Mouse (Mus musculus): ENCODE results near the gene Agpat3.
"Not testable (repeated sequence)": the region's sequence is repeated elsewhere in the genome, so short reads cannot be mapped to it uniquely, and the experiment has no call there.

The Agpat3 gene

GRCm38 (mm10) chr10:78361951-78362350 lies 9.7 kb upstream of the Agpat3 start:
- DNase-seq (ENCODE audit: low spot score in 2 of 2), result no peak

DNA sequence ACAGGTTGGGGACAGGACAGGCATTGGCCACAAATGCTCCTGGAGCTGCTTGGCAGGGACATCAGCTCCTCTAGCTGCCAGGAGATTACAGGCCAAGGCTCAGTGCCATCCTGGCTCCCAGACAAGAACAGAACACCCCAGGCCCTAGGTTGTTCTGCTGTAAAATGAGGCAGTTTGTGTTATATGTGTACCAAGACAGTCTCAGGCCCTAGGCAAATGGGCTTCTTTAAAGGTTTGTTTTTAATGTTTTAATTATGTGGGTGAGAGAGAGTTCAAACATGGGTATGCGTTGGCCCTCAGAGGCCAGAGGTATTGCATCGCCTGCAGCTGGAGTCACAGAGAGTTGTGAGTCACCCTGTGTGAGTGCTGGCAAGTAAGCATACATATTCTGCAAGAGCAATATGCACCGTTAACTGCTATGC lies 8.0 kb upstream of the Agpat3 start:
- DNase-seq (ENCODE audit: low spot score in 2 of 2), result no peak

DNA sequence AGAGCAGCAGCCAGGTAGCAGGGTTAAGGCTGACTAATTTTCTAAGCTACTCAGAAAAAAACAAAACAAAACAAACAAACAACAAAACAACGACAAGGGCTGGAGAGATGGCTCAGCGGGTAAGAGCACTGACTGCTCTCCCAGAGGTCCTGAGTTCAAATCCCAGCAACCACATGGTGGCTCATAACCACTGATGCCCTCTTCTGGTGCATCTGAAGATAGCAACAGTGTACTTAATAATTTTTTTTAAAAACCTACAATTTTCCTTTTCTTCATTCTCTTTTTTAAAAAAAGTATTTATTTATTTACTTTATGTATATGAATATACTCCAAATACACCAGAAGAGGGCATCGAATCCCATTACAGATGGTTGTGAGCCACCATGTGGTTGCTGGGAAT lies 6.7 kb upstream of the Agpat3 start:
- DNase-seq (ENCODE audit: low spot score in 2 of 2), result not testable (repeated sequence)

DNA sequence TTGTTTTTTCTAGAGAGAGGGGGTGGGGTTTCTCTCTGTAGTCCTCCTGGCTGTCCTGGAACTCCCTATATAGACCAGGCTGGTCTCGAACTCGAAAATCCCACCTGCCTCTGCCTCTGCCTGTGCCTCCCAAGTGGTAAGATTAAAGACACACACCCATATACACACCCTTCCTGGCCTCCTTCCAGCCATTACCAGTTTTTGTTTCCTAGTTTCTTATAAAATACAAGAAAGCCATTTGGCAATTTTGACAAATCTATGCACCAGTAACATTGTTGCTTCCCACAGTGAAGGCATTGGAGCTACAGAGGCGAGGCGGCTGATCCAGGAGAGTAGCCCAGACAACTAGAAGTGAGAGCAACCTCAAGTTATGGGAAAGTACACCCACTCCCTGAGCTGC lies 6.0 kb upstream of the Agpat3 start:
- no peak for DNase-seq (ENCODE audit: low spot score in 2 of 2)

GRCm38 (mm10) chr10:78357742-78358141 lies 5.5 kb upstream of the Agpat3 start:
- DNase-seq (ENCODE audit: low spot score in 2 of 2), result no peak

- no peak for DNase-seq (ENCODE audit: low spot score in 2 of 2)
Observed at GRCm38 (mm10) chr10:78355931-78356593, 3.8 kb upstream of the Agpat3 start.

- DNase-seq (ENCODE audit: low spot score in 2 of 2), result no peak
Observed at GRCm38 (mm10) chr10:78353196-78353595, 907 bp upstream of the Agpat3 start.

DNA sequence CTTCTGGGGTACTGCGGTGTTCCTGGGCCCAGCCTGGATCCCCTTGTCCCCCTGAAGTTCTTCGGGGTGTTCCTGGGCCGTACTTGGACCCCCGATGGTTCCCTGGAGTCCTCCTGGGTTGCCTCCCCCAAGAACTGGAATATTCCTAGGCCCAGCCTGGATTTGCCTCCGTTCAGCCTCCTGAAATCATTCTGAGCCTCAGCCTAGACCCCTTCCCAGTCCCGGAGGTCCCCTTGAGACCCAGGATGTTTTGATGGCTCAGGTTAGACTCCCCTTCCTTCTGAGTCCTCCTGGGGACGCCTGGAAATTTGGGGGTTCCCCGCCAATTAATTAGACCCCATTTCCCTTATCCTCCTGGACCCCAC lies 359 bp upstream of the Agpat3 start:
- no peak for DNase-seq (ENCODE audit: low spot score in 2 of 2)

DNA sequence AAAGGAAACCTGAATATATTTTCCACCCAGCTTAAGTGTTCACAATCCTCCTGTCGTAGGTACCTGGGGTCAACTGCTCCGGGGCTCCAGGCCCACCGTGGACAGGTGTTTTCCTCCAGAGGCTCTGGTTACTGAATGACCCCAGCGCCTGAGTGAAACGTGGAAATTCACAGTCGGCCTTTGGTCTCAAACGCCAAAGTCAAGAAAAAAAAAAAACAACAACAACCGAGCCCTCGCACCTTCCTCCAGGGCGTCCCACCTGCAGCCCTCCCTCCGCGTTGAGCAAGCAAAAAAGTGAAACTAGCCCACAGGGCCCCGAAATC lies 764 bp downstream of the Agpat3 start:
- DNase-seq (ENCODE audit: low spot score in 2 of 2), result no peak

- no peak for DNase-seq (ENCODE audit: low spot score in 2 of 2)
Observed at GRCm38 (mm10) chr10:78350796-78351556, 1.3 kb downstream of the Agpat3 start.

DNA sequence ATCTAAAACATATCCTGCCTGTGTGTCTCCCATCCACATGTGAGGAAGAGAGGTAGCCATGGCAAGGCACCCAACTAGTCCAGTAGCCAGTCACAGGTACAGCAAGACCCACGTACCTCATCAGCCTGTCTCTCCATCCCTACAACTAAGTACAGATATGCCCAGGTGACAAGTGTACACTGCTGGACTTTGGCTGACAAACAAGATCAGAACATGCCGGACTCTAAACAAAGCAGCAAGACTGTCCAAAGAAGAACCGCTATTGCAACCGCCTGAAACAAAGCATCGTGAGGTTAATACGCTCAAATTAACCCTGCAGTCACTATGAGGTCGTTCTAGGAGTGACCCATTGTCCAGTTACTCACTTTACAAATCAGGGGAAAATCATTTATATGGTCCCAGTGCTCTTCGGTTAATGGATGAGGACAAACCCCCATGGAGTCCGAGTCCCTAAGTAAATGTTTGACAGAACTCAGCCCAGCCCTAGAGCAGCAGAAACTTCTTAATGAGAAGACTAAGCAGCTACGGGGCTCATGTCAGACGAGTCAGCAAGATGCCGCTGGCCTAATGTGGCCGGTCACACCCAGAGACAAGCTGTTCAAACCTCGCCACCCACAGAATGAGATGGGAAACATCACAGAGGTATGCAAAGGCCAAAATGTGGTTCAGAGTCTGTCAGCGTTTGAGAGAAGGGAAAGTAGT lies 2.7 kb downstream of the Agpat3 start:
- DNase-seq (ENCODE audit: low spot score in 2 of 2), result no peak

DNA sequence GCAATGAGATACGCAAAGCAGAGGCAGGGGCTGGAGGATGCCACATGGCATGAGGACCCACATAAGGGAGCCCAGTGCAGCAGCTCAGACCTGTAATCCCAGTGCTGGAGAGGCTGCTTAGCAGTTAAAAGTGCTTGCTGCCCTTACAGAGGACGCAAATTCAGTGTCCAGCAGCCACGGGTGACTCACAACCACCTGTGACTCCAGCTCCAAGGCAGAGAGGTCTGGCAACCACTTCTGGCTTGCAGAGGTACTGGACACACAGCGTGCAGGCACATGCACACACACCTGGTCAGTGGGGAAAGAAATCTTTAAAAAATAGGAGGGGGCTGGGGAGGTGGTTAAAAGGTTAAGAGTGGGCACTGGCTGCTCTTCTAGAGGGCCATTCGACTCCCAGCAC lies 4.1 kb downstream of the Agpat3 start:
- no peak for DNase-seq (ENCODE audit: low spot score in 2 of 2)

- DNase-seq (ENCODE audit: low spot score in 2 of 2), result no peak
Observed at GRCm38 (mm10) chr10:78347486-78347885, 4.8 kb downstream of the Agpat3 start.

DNA sequence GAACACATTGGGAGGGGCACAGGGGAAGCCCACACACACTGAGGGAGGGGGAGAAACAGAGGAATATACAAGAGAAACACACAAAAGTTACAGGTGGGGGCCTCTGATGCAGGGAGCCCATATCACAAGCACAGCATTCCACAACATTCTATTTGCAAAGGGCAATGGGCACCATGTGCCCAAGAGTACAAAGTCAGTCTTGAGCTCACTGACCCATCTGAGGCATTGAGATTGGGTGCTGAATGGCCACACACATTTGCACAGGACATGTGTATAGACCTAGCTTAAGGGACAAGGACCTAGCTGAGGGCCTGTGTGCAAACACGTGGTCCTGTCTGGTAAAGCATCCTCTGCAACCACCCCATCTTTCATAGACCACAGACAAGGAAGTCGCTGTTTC lies 6.8 kb downstream of the Agpat3 start:
- DNase-seq (ENCODE audit: low spot score in 2 of 2), result no peak

DNA sequence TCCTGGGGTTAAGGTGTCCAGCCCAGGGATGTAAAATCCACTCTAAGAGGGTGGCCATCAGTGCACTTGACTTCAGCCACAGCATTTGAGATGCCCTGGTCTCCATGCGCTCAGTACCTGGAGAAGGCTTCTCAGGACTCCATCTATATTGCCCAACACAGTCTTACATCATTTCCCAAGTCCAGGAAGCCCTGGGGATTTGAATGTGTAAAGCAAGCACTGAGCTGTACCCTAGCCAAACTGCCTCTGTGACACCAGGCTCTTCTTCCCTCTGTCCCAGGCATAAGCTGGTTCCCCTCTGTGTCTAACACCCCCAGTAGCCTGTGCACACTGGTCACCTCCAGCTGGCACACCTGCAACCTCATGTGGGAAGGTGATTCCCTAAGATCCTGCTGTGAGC lies 10.2 kb downstream of the Agpat3 start:
- DNase-seq (ENCODE audit: low spot score in 2 of 2), result no peak

DNA sequence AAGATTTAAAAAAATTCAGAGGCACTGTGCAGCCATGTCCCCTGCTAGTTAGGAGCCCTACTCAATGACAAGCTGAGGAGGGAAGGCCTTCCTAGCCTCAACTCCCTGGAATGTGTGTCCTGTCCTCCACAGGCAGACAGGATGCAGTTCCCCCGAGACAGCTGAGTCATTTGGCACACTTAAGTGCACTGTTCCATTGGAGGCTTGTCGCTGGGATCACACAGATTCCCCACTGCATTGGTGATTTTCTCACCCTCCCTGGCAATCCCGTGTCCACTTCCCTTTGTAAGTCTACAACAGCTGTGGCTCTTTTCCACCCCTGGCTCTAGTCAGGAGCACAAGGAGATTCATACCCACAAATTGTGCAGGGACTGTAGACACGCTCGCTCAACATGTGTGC lies 14.1 kb downstream of the Agpat3 start:
- DNase-seq (ENCODE audit: low spot score in 2 of 2), result no peak

DNA sequence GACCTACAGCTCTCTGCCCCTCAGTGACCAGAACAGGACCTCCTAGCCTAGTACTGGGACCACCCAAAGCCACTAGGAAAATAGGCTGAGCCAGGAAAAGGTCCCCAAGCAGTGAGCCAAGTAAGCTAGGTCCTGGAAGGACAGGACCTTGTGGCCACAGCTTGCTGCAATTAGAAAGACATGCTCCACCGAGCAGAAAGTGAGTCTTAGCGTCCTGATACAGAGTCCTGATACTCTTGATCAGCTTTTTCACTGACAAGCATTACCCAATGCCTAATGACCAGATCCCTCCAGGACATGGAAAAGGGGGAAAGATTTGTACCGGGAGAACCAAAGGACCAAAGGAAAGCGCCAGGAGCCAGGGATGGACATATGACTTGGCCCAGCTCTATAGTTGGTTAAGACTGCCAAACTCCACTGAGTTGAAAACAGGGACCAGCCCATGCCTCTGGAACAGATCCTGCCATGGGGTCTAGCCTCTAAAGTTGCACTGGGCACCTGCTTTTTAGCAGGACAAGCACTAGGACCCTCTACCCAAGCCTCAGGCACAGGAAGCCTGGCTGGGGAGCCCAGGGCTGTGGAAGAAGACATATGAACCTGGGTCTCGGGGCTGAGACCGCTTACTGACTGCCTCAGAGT lies 17.2 kb downstream of the Agpat3 start:
- no peak for DNase-seq (ENCODE audit: low spot score in 2 of 2)

DNA sequence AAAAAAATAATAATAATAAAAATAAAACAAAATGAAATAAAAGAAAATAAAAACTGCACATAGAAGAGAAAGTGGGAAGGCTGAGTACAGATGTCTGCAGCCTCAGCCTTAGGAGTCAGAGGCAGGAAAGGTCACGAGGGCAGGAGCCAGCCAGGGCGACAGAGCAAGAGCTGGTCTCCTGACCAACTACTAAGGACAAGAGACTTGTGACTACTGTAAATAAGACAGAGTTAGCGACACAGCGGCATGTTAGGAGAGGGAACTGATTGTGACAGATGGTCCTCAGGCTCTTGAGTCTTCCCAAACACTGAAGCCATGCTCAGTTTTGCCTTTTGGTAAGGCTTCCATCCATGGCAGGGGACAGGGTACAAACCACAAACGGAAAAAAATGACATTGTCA lies 20.7 kb downstream of the Agpat3 start:
- DNase-seq (ENCODE audit: low spot score in 2 of 2), result no peak

- DNase-seq (ENCODE audit: low spot score in 2 of 2), result no peak
Observed at GRCm38 (mm10) chr10:78329305-78329704, 23.0 kb downstream of the Agpat3 start.

DNA sequence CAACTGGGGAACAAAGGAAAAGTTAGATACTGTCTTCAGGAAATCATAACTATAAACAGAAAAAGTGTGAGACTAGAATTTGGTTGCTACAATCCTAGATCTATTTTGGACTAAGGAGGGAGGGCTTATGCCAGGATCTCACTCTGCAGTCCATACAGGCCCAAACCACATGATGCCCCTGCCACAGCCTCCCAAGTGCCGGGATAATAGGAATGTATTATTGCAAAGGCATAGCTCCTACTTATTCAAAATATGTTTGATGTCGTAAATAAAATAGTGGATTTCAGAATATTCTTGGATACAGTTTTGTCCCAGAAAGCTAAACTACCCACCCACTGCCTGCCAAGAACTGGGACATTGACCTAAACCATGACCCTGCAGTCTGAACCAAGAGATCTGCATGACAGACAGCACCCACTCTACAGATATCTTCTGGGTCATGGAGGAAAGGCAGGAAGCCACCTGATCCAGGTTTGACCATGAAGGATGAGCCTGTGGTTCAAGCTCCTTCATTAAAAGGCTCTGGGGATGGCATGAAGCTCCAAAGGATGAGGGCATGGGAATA lies 24.2 kb downstream of the Agpat3 start:
- DNase-seq (ENCODE audit: low spot score in 2 of 2), result no peak

- no peak for DNase-seq (ENCODE audit: low spot score in 2 of 2)
Observed at GRCm38 (mm10) chr10:78325916-78326647, 26.2 kb downstream of the Agpat3 start.
